Mouse (Mus musculus): ENCODE measurements around the gene Haus2. TPM values are rescaled to one million over a fixed set of nuclear protein-coding genes. Genes with fewer than 3 reads are reported as not detected.
A peak's percentile ranks its signal among the peaks of the same experiment; 100 is the strongest.

Gene Haus2
- polyA plus RNA-seq, 1 experiment = 2.8 TPM

GRCm38 (mm10) chr2:120606021-120606690 lies 3.0 kb upstream of the Haus2 start:
- DNase-seq (ENCODE audit: low read depth, low spot score) = no peak
- WGBS = 88% methylated on average over 6 of the region's 6 CpGs

GRCm38 (mm10) chr2:120616279-120617163 lies 7.3 kb downstream of the Haus2 start:
- WGBS = 81% methylated on average over 5 of the region's 5 CpGs

GRCm38 (mm10) chr2:120619538-120619937 lies 10.4 kb downstream of the Haus2 start:
- 94% methylated on average over 1 of the region's 1 CpGs for WGBS
- DNase-seq (ENCODE audit: low read depth, low spot score) = no peak

More at GRCm38 (mm10) chr2:120616279-120617163, 7.3 kb downstream of the Haus2 start:
- DNase-seq (ENCODE audit: low read depth, low spot score) = no peak

- DNase-seq (ENCODE audit: low read depth, low spot score) = no peak
Observed at GRCm38 (mm10) chr2:120622920-120623319, 13.7 kb downstream of the Haus2 start.

GRCm38 (mm10) chr2:120628076-120628865 lies 19.1 kb downstream of the Haus2 start:
- WGBS = 20% methylated on average over 10 of the region's 10 CpGs
- DNase-seq (ENCODE audit: low read depth, low spot score) = no peak

- DNase-seq (ENCODE audit: low read depth, low spot score) = peak; percentile 94
- WGBS = 3% methylated on average over 36 of the region's 36 CpGs
Observed at GRCm38 (mm10) chr2:120628886-120629735, 19.9 kb downstream of the Haus2 start, which contains the start of gene Stard9. TSS of gene Stard9 (plus strand) at chr2:120629121.

GRCm38 (mm10) chr2:120630246-120630645 lies 21.1 kb downstream of the Haus2 start:
- no peak for DNase-seq (ENCODE audit: low read depth, low spot score)
- 55% methylated on average over 2 of the region's 2 CpGs for WGBS

- DNase-seq (ENCODE audit: low read depth, low spot score) = no peak
- 68% methylated on average over 2 of the region's 2 CpGs for WGBS
Observed at GRCm38 (mm10) chr2:120630655-120631054, 21.5 kb downstream of the Haus2 start.

- no peak for DNase-seq (ENCODE audit: low read depth, low spot score)
- WGBS = 65% methylated on average over 2 of the region's 2 CpGs
Observed at GRCm38 (mm10) chr2:120631521-120631920, 22.3 kb downstream of the Haus2 start.

- no peak for DNase-seq (ENCODE audit: low read depth, low spot score)
- WGBS = 39% methylated on average over 4 of the region's 4 CpGs
Observed at GRCm38 (mm10) chr2:120631957-120632356, 22.8 kb downstream of the Haus2 start.

GRCm38 (mm10) chr2:120640835-120641234 lies 31.7 kb downstream of the Haus2 start:
- WGBS = 85% methylated on average over 8 of the region's 8 CpGs
- no peak for DNase-seq (ENCODE audit: low read depth, low spot score)

- no peak for DNase-seq (ENCODE audit: low read depth, low spot score)
- 52% methylated on average over 7 of the region's 7 CpGs for WGBS
Observed at GRCm38 (mm10) chr2:120643836-120644235, 34.7 kb downstream of the Haus2 start.

GRCm38 (mm10) chr2:120646777-120647176 lies 37.6 kb downstream of the Haus2 start:
- 57% methylated on average over 4 of the region's 4 CpGs for WGBS
- no peak for DNase-seq (ENCODE audit: low read depth, low spot score)

GRCm38 (mm10) chr2:120652256-120652924 lies 43.2 kb downstream of the Haus2 start:
- DNase-seq (ENCODE audit: low read depth, low spot score) = no peak
- 65% methylated on average over 7 of the region's 7 CpGs for WGBS

GRCm38 (mm10) chr2:120652925-120653284 lies 43.7 kb downstream of the Haus2 start:
- WGBS = 66% methylated on average over 7 of the region's 7 CpGs
- no peak for DNase-seq (ENCODE audit: low read depth, low spot score)

- DNase-seq (ENCODE audit: low read depth, low spot score) = no peak
- WGBS = 83% methylated on average over 2 of the region's 2 CpGs
Observed at GRCm38 (mm10) chr2:120654693-120655092, 45.5 kb downstream of the Haus2 start.

- no peak for DNase-seq (ENCODE audit: low read depth, low spot score)
- 88% methylated on average over 5 of the region's 5 CpGs for WGBS
Observed at GRCm38 (mm10) chr2:120655905-120656304, 46.7 kb downstream of the Haus2 start.

GRCm38 (mm10) chr2:120656711-120657110 lies 47.5 kb downstream of the Haus2 start:
- DNase-seq (ENCODE audit: low read depth, low spot score) = no peak
- 96% methylated on average over 2 of the region's 2 CpGs for WGBS

- 75% methylated on average over 5 of the region's 5 CpGs for WGBS
- DNase-seq (ENCODE audit: low read depth, low spot score) = no peak
Observed at GRCm38 (mm10) chr2:120658486-120658885, 49.3 kb downstream of the Haus2 start.

All from large intestine, adult 2 months (tissue).